Mouse (Mus musculus) liver, embryonic 14.5 days (tissue): ENCODE results near the gene Prps1.

ENCODE experiments used
- CTCF ChIP-seq: IDR thresholded peaks from 2 replicates; pipeline ENCODE4 v1.5.1; 2016; ENCODE audit warnings: antibody characterized with exemption, low read depth, control low read depth
- EP300 ChIP-seq: IDR thresholded peaks from 2 replicates; pipeline ENCODE4 v1.6.1; 2016; ENCODE audit warnings: antibody characterized with exemption, low read depth

- TF ChIP-seq CTCF: no peak
- no peak for TF ChIP-seq EP300
These were observed 1.1 kb downstream of the Prps1 start for GRCm38 (mm10) chrX:140457502-140457901.
